Mouse (Mus musculus) macrophage (primary cell): ENCODE measurements at regions not wholly inside any gene's neighbourhood (a gene's known extent, or its start where the extent isn't known, plus 50 kb on each side); places are given as distances from the start of the nearest gene placed in this dataset.

Experiments
- H3K27ac ChIP-seq: fragments of 350-480 bp; formaldehyde crosslinking; 2 replicates; pipeline ENCODE4 v1.9.0; 2021
- H3K36me3 ChIP-seq: fragments of 350-480 bp; formaldehyde crosslinking; 2 replicates; pipeline ENCODE4 v1.9.0; 2021; ENCODE audit errors: inconsistent target
- H3K4me3 ChIP-seq: fragments of 350-480 bp; formaldehyde crosslinking; 2 replicates; pipeline ENCODE4 v1.9.0; 2021; ENCODE audit errors: inconsistent target
- H3K79me2 ChIP-seq: fragments of 350-480 bp; formaldehyde crosslinking; 2 replicates; pipeline ENCODE4 v1.9.0; 2021; ENCODE audit errors: inconsistent target
- WGBS: methylation state at CpG from one replicate; pipeline ENCODE4 v1.1.7; 2026; ENCODE audit warnings: inconsistent platforms; ENCODE audit not compliant: missing documents; 5-methylcytosine and 5-hydroxymethylcytosine counted together

- WGBS, result 63% methylated on average over 8 of the region's 9 CpGs
- H3K27ac ChIP-seq, result no peak overlapping the region
- no peak overlapping the region for H3K4me3 ChIP-seq
- no peaks in the 10 kb centered on the region for H3K36me3 ChIP-seq
- H3K79me2 ChIP-seq, result no peaks in the 10 kb centered on the region
Observed at GRCm38 (mm10) chr10:91546140-91546539, 365.0 kb upstream of the Tmpo start.

- H3K4me3 ChIP-seq, result no peak overlapping the region
- no peak overlapping the region for H3K27ac ChIP-seq
- H3K36me3 ChIP-seq, result no peaks in the 10 kb centered on the region
- WGBS, result 86% methylated on average over 3 of the region's 3 CpGs
- H3K79me2 ChIP-seq, result no peaks in the 10 kb centered on the region
Observed at GRCm38 (mm10) chr10:91545421-91545820, 364.3 kb upstream of the Tmpo start.

GRCm38 (mm10) chr10:91543167-91543918, 362.2 kb upstream of the Tmpo start:
- no peak overlapping the region for H3K4me3 ChIP-seq
- no peaks in the 10 kb centered on the region for H3K79me2 ChIP-seq
- no peak overlapping the region for H3K27ac ChIP-seq
- 74% methylated on average over 3 of the region's 3 CpGs for WGBS
- no peaks in the 10 kb centered on the region for H3K36me3 ChIP-seq

GRCm38 (mm10) chr10:91542201-91542604, 361.1 kb upstream of the Tmpo start:
- WGBS, result 23% methylated on average over 9 of the region's 9 CpGs
- Histone ChIP-seq H3K4me3 (no peak overlapping the region), H3K27ac (no peak overlapping the region), H3K79me2 (no peaks in the 10 kb centered on the region), H3K36me3 (no peaks in the 10 kb centered on the region)

- no peak overlapping the region for H3K27ac ChIP-seq
- H3K79me2 ChIP-seq, result no peaks in the 10 kb centered on the region
- WGBS, result 61% methylated on average over 8 of the region's 8 CpGs
- H3K4me3 ChIP-seq, result no peak overlapping the region
- no peaks in the 10 kb centered on the region for H3K36me3 ChIP-seq
Observed at GRCm38 (mm10) chr10:91537241-91537640, 356.1 kb upstream of the Tmpo start.

- Histone ChIP-seq H3K79me2 (no peaks in the 10 kb centered on the region), H3K27ac (no peak overlapping the region), H3K36me3 (no peaks in the 10 kb centered on the region), H3K4me3 (no peak overlapping the region)
- WGBS, result 75% methylated on average over 2 of the region's 2 CpGs
Observed at GRCm38 (mm10) chr10:91535392-91535791, 354.3 kb upstream of the Tmpo start.

GRCm38 (mm10) chr10:91528305-91528704, 347.2 kb upstream of the Tmpo start:
- H3K4me3 ChIP-seq, result no peak overlapping the region
- WGBS, result 59% methylated on average over 2 of the region's 2 CpGs
- no peaks in the 10 kb centered on the region for H3K36me3 ChIP-seq
- H3K79me2 ChIP-seq, result no peaks in the 10 kb centered on the region
- H3K27ac ChIP-seq, result no peak overlapping the region

GRCm38 (mm10) chr10:91521168-91521567, 340.1 kb upstream of the Tmpo start:
- H3K79me2 ChIP-seq, result no peaks in the 10 kb centered on the region
- whole genome bisulfite sequencing, result 93% methylated on average over 2 of the region's 2 CpGs
- no peak overlapping the region for H3K4me3 ChIP-seq
- no peaks in the 10 kb centered on the region for H3K36me3 ChIP-seq
- no peak overlapping the region for H3K27ac ChIP-seq

- 68% methylated on average over 2 of the region's 2 CpGs for WGBS
- H3K27ac ChIP-seq, result no peak overlapping the region
- no peaks in the 10 kb centered on the region for H3K36me3 ChIP-seq
- no peaks in the 10 kb centered on the region for H3K79me2 ChIP-seq
- no peak overlapping the region for H3K4me3 ChIP-seq
Observed at GRCm38 (mm10) chr10:91515021-91515371, 333.9 kb upstream of the Tmpo start.

- Histone ChIP-seq H3K27ac (no peak overlapping the region), H3K79me2 (no peaks in the 10 kb centered on the region), H3K36me3 (no peaks in the 10 kb centered on the region), H3K4me3 (no peak overlapping the region)
- WGBS, result 82% methylated on average over 9 of the region's 9 CpGs
Observed at GRCm38 (mm10) chr10:91514163-91515020, 333.3 kb upstream of the Tmpo start.

GRCm38 (mm10) chr10:91507038-91507437, 325.9 kb upstream of the Tmpo start:
- 93% methylated on average over 7 of the region's 7 CpGs for WGBS
- no peak overlapping the region for H3K27ac ChIP-seq

GRCm38 (mm10) chr10:91504891-91505290, 323.8 kb upstream of the Tmpo start:
- WGBS, result 84% methylated on average over 12 of the region's 12 CpGs
- Histone ChIP-seq H3K79me2 (no peaks in the 10 kb centered on the region), H3K4me3 (no peak overlapping the region), H3K27ac (no peak overlapping the region), H3K36me3 (no peaks in the 10 kb centered on the region)

More at GRCm38 (mm10) chr10:91507038-91507437, 325.9 kb upstream of the Tmpo start:
- no peaks in the 10 kb centered on the region for H3K36me3 ChIP-seq
- no peaks in the 10 kb centered on the region for H3K79me2 ChIP-seq
- H3K4me3 ChIP-seq, result no peak overlapping the region

- H3K79me2 ChIP-seq, result no peaks in the 10 kb centered on the region
- no peak overlapping the region for H3K4me3 ChIP-seq
- 88% methylated on average over 4 of the region's 4 CpGs for WGBS
- no peak overlapping the region for H3K27ac ChIP-seq
- H3K36me3 ChIP-seq, result no peaks in the 10 kb centered on the region
Observed at GRCm38 (mm10) chr10:91498543-91498942, 317.4 kb upstream of the Tmpo start.

GRCm38 (mm10) chr10:91464691-91465090, 283.6 kb upstream of the Tmpo start:
- WGBS, result 98% methylated on average over 2 of the region's 2 CpGs
- Histone ChIP-seq H3K4me3 (no peak overlapping the region), H3K36me3 (no peaks in the 10 kb centered on the region), H3K27ac (no peak overlapping the region), H3K79me2 (no peaks in the 10 kb centered on the region)

GRCm38 (mm10) chr10:91447974-91448703, 267.0 kb upstream of the Tmpo start:
- Histone ChIP-seq H3K36me3 (no peaks in the 10 kb centered on the region), H3K79me2 (no peaks in the 10 kb centered on the region), H3K4me3 (no peak overlapping the region), H3K27ac (no peak overlapping the region)
- 84% methylated on average over 10 of the region's 10 CpGs for WGBS
